Mouse (Mus musculus): Measurements from ENCODE around the gene Borcs6. TPM values are rescaled to one million over a fixed set of nuclear protein-coding genes. Genes with fewer than 3 reads are reported as not detected.

Gene Borcs6
- polyA plus RNA-seq, 1 experiment from 2014 or later = 8.0 TPM

DNA sequence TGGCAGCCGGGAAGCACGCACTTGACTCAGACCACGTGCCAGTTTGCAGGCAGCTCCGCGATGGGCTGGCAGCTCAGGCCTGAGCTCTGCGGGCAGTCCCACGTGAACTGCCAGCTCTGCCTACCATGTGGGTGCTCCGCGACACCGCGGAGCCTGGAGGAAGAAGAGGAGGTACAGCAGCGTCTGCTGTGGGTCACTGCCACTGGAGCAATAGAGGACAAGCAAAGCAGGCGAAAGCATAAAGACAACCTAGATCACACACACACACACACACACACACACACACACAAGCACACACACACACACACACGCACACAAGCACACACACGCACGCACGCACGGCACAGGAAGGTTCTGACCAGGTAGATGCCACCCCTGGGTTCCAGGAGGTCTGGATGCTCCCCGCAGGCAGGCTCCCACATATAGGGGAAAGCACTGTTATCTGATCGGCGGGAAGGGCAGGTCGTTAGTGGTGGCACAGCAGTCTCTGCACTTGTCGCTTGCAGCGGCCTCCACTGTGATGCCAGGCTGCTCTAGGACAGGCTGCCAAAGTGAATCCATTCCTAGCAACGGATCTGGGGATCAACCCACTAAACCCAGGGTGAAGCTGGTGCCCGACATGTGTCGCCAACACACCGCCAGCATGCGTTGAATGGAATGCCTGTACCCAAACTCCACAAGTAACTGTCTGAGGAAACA, 6.8 kb downstream of the Borcs6 start:
- Histone ChIP-seq H3K9me3 (ENCODE audit: control insufficient read depth, low read length) (no peaks in the 10 kb centered on the region), H3K27ac (ENCODE audit: low read length) (no peak overlapping the region), H3K36me3 (ENCODE audit: control insufficient read depth, insufficient read depth, low read length) (no peaks in the 10 kb centered on the region), H3K27me3 (replicated peaks; ENCODE audit: control insufficient read depth, insufficient read depth, low read length) (no peaks in the 10 kb centered on the region), H3K9ac (ENCODE audit: low read depth, low read length) (peak overlapping the region; percentile 64), H3K4me2 (ENCODE audit: low read depth, low read length) (peak overlapping the region; percentile 60), H3K4me3 (ENCODE audit: low read length) (peak overlapping the region; percentile 39), H3K4me1 (ENCODE audit: control insufficient read depth, insufficient read depth, low read length) (peaks cover 39% of the 10 kb centered on the region)
- 3% methylated on average over 29 of the region's 29 CpGs for WGBS
- ATAC-seq = no peak

DNA sequence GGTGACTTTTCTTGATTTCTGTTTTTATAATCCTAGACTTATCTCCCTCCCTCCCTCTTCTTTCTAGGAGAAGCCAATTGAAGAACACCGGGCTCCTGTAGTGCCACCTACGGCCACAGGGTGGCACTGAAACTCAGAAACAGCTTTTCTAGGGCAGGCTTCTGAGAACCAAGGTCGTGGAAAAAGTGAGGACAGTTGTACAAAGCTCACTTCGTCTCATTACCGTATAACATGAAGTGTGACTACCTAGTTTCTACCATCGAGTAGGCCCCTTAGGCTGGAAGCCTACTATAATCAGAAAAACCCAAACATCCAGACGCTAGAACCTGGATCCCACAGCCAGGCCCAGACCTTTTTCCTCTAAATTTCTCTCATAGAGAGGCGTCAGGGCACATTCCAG, 7.4 kb downstream of the Borcs6 start:
- 11% methylated on average over 8 of the region's 8 CpGs for WGBS
- H3K27ac ChIP-seq (ENCODE audit: low read length) = peak overlapping the region; percentile 70
- H3K36me3 ChIP-seq (ENCODE audit: control insufficient read depth, insufficient read depth, low read length) = no peaks in the 10 kb centered on the region
- no peak for ATAC-seq
- H3K4me3 ChIP-seq (ENCODE audit: low read length) = peak overlapping the region; percentile 39
- H3K9me3 ChIP-seq (ENCODE audit: control insufficient read depth, low read length) = no peaks in the 10 kb centered on the region
- peak overlapping the region; percentile 60 for H3K4me2 ChIP-seq (ENCODE audit: low read depth, low read length)
- peak overlapping the region; percentile 9; the same call in 1 of the 2 replicates for H3K9ac ChIP-seq (ENCODE audit: low read depth, low read length)
- no peaks in the 10 kb centered on the region for H3K27me3 ChIP-seq (replicated peaks; ENCODE audit: control insufficient read depth, insufficient read depth, low read length)
- H3K4me1 ChIP-seq (ENCODE audit: control insufficient read depth, insufficient read depth, low read length) = peaks cover 39% of the 10 kb centered on the region

DNA sequence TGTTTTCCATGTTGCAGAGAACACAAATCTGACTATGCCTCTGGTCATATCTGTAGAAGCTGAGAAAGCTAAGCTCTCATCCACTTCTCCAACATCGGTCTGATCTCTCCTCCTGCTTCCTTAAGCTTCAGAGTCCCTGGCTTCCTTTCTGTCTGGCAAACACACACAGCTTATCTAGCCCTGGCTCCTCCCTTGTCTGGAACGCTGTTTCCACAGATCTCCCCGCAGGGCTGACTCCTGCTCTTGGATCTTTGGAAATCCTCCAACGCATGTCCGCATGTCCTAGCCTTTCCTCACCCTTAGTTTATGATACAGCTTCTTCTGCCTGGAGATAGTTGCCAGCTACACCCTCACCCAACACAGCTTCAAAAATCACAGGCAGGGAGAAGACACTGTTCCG, 8.1 kb downstream of the Borcs6 start:
- Histone ChIP-seq H3K27ac (ENCODE audit: low read length) (peak overlapping the region; percentile 70), H3K9ac (ENCODE audit: low read depth, low read length) (0 out of 2 replicates have a peak overlapping the region, but pooled peaks have one; percentile 9)
- 22% methylated on average over 6 of the region's 6 CpGs for WGBS

DNA sequence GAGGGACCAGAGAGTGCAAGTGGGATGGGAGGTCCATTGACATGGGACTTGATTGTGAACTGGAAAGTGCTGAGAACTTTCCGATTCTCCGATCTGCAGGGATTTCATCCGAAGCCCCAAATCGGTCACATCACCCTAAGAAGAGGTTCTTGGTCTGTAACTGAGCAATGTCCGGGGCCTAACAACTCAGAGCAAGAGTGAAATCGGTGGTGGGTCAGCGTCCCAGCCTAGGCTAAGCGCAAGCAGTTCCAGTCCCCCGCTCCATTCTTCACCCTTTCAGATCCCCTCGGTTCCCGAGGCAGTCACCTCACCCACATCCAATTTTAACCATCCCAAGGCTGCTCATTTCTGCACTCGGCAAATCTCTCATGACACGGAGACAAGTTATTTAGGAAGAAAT, 10.6 kb downstream of the Borcs6 start:
- H3K4me3 ChIP-seq (ENCODE audit: low read length) = peak overlapping the region; percentile 56
- WGBS = under 1% methylated on average over 13 of the region's 13 CpGs
- H3K27me3 ChIP-seq (replicated peaks; ENCODE audit: control insufficient read depth, insufficient read depth, low read length) = no peaks in the 10 kb centered on the region
- H3K4me2 ChIP-seq (ENCODE audit: low read depth, low read length) = peak overlapping the region; percentile 76
- peak overlapping the region; percentile 83 for H3K27ac ChIP-seq (ENCODE audit: low read length)
- peaks cover 42% of the 10 kb centered on the region for H3K4me1 ChIP-seq (ENCODE audit: control insufficient read depth, insufficient read depth, low read length)
- H3K9me3 ChIP-seq (ENCODE audit: control insufficient read depth, low read length) = no peaks in the 10 kb centered on the region
- H3K36me3 ChIP-seq (ENCODE audit: control insufficient read depth, insufficient read depth, low read length) = no peaks in the 10 kb centered on the region
- H3K9ac ChIP-seq (ENCODE audit: low read depth, low read length) = peak overlapping the region; percentile 77
- ATAC-seq = no peak

More for the DNA sequence above, 8.1 kb downstream of the Borcs6 start:
- Histone ChIP-seq H3K36me3 (ENCODE audit: control insufficient read depth, insufficient read depth, low read length) (no peaks in the 10 kb centered on the region), H3K27me3 (replicated peaks; ENCODE audit: control insufficient read depth, insufficient read depth, low read length) (no peaks in the 10 kb centered on the region), H3K4me1 (ENCODE audit: control insufficient read depth, insufficient read depth, low read length) (peaks cover 40% of the 10 kb centered on the region), H3K4me2 (ENCODE audit: low read depth, low read length) (peak overlapping the region; percentile 21; the same call in 1 of the 2 replicates), H3K9me3 (ENCODE audit: control insufficient read depth, low read length) (no peaks in the 10 kb centered on the region), H3K4me3 (ENCODE audit: low read length) (no peak overlapping the region)
- no peak for ATAC-seq

DNA sequence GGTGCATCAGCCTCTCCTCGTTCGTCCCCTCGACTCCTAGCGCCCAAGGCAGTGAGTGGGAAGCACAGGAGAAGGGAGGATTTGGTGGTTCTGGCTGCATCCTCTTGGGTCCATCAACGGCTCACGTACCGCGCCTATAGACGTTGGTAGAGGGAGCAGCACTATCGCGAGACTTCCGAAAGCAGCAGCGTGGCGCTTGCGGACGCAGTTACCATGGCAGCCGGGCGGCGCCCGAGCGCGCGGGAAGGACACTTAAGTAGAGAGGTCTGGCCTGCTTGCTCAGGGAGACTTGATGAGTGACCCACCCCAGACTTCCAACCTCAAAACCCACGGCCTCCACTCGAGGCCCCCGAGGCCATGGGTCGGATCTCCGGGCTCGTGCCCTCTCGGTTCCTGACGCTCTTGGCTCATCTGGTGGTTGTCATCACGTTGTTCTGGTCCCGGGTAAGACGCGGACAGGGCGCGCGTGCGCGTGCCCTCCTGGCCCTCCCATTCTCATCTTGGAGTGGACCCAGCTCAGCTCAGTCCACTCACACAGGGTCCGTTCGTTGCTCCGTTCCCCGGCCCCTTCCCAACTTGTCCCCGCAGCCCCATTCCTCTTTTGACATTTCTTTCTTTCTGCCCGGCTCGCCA, 11.2 kb downstream of the Borcs6 start, which contains the start of gene Tmem107:
TSS of gene Tmem107 (plus strand) at position 217 of the 633 bp plus-strand sequence.
- peaks cover 42% of the 10 kb centered on the region for H3K4me1 ChIP-seq (ENCODE audit: control insufficient read depth, insufficient read depth, low read length)
- H3K9me3 ChIP-seq (ENCODE audit: control insufficient read depth, low read length) = no peaks in the 10 kb centered on the region
- ATAC-seq = peak; percentile 82
- no peaks in the 10 kb centered on the region for H3K36me3 ChIP-seq (ENCODE audit: control insufficient read depth, insufficient read depth, low read length)
- WGBS = under 1% methylated on average over 47 of the region's 47 CpGs
- H3K4me3 ChIP-seq (ENCODE audit: low read length) = peak within 1 kb of the TSS; percentile 56
- H3K9ac ChIP-seq (ENCODE audit: low read depth, low read length) = peak within 1 kb of the TSS; percentile 77
- peak within 1 kb of the TSS; percentile 83 for H3K27ac ChIP-seq (ENCODE audit: low read length)
- peak within 1 kb of the TSS; percentile 76 for H3K4me2 ChIP-seq (ENCODE audit: low read depth, low read length)
- H3K27me3 ChIP-seq (replicated peaks; ENCODE audit: control insufficient read depth, insufficient read depth, low read length) = no peaks in the 10 kb centered on the region

DNA sequence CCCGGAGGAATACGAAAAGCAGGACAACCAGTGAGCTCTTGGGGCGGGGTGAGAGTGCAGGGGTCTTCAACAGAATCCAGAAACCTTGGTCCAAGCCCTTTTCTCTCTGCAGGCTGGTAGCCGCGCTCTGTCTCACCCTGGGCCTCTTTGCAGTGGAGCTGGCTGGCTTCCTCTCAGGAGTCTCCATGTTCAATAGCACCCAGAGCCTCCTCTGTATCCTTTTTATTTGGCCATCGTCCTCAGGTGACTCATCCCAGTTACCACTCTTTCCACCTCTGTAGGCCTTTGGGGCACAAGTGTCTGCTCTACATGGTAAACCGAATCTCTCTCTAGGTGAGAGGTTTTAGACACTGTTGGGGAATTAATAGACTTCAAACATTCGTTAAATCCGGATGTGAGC, 11.7 kb downstream of the Borcs6 start:
- no peak for ATAC-seq
- 27% methylated on average over 9 of the region's 9 CpGs for WGBS
- Histone ChIP-seq H3K27me3 (replicated peaks; ENCODE audit: control insufficient read depth, insufficient read depth, low read length) (no peaks in the 10 kb centered on the region), H3K4me3 (ENCODE audit: low read length) (peak overlapping the region; percentile 56), H3K9me3 (ENCODE audit: control insufficient read depth, low read length) (no peaks in the 10 kb centered on the region), H3K4me1 (ENCODE audit: control insufficient read depth, insufficient read depth, low read length) (peaks cover 37% of the 10 kb centered on the region), H3K27ac (ENCODE audit: low read length) (peak overlapping the region; percentile 83), H3K4me2 (ENCODE audit: low read depth, low read length) (peak overlapping the region; percentile 76), H3K9ac (ENCODE audit: low read depth, low read length) (peak overlapping the region; percentile 77), H3K36me3 (ENCODE audit: control insufficient read depth, insufficient read depth, low read length) (no peaks in the 10 kb centered on the region)

DNA sequence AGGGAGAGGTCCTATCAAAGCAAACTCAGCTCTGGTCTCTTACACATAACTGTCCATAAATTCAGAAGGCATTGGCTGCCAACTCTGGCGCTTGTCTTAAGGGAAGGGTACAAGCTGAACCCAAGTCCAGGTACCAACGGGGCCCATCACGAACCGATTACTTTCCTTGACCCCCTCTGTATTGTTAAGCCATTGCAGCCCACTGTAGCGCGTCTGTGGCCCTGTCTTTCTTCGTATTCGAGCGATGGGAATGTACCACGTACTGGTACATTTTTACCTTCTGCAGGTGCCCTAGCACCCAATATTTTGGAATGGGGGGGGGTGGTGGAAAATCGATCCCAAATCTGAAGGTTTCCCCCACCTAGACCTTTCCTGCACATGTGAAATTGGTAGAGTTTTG, 12.7 kb downstream of the Borcs6 start:
- Histone ChIP-seq H3K4me1 (ENCODE audit: control insufficient read depth, insufficient read depth, low read length) (peaks cover 29% of the 10 kb centered on the region), H3K27ac (ENCODE audit: low read length) (peak overlapping the region; percentile 72), H3K9ac (ENCODE audit: low read depth, low read length) (no peak overlapping the region), H3K4me2 (ENCODE audit: low read depth, low read length) (peak overlapping the region; percentile 58), H3K27me3 (replicated peaks; ENCODE audit: control insufficient read depth, insufficient read depth, low read length) (no peaks in the 10 kb centered on the region), H3K9me3 (ENCODE audit: control insufficient read depth, low read length) (no peaks in the 10 kb centered on the region), H3K4me3 (ENCODE audit: low read length) (peak overlapping the region; percentile 37; the same call in 1 of the 2 replicates), H3K36me3 (ENCODE audit: control insufficient read depth, insufficient read depth, low read length) (no peaks in the 10 kb centered on the region)
- 80% methylated on average over 11 of the region's 11 CpGs for WGBS
- no peak for ATAC-seq

DNA sequence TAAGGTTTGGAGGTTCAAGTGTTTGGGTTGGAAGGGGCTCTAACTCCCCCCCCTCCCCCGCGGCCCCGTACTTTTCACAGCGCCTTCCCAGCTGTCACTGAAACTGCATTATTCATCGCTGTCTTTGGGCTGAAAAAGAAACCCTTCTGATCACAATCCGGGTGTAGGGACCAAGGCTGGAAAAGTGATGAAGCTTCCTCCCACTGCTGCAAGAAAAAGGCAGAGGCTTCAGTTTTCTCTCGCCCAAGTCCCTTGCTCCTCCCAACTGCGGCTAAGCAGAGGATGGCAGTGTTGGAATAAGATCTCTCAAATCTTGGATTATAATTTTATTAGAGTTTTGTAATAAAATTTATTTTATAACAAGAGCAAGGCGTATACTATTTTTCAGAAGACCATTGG, 13.1 kb downstream of the Borcs6 start:
- H3K9me3 ChIP-seq (ENCODE audit: control insufficient read depth, low read length) = no peaks in the 10 kb centered on the region
- peak overlapping the region; percentile 58 for H3K4me2 ChIP-seq (ENCODE audit: low read depth, low read length)
- no peaks in the 10 kb centered on the region for H3K27me3 ChIP-seq (replicated peaks; ENCODE audit: control insufficient read depth, insufficient read depth, low read length)
- peak overlapping the region; percentile 72 for H3K27ac ChIP-seq (ENCODE audit: low read length)
- peaks cover 25% of the 10 kb centered on the region for H3K4me1 ChIP-seq (ENCODE audit: control insufficient read depth, insufficient read depth, low read length)
- no peak for ATAC-seq
- H3K36me3 ChIP-seq (ENCODE audit: control insufficient read depth, insufficient read depth, low read length) = no peaks in the 10 kb centered on the region
- H3K4me3 ChIP-seq (ENCODE audit: low read length) = peak overlapping the region; percentile 37
- H3K9ac ChIP-seq (ENCODE audit: low read depth, low read length) = no peak overlapping the region
- 6% methylated on average over 9 of the region's 9 CpGs for WGBS

DNA sequence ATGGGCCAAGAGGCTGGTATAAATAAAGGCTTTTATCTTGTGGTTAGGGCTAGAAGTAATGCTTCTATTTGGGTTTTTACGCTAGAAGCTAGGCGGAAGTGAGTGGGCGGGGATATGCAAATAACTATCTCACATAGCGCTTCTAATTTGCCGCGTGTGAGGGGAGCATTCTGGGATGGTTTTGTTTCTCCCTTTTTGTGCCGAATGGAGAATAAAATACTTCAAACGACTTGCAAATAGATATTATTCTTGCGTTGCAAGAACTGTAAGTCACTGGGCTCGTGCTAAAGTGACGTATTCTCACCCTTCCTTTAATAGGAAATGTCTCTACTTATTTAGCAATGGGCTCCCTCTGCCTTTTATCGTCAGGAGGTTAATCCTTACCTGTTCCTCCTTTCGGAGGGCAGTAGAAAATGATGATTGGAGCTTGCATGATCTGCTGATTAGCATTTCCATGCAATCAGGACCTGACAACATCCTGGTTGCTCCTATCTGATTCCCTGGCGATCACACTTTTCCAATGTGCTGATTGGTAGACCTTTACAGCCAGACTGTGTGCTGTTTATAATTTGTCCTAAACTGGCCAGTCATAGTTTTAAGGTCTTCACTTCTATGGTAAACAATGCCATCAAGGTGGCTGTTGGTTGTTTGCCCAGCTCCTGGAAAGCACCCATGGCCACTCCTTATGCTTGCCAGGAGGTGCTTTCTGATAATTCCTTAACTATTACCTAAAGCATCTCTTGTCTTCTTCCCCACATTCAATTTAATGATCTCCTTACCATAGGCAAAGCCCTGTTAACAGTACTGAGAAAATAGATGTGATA, 13.8 kb downstream of the Borcs6 start:
- peak; percentile 81 for ATAC-seq
- H3K4me1 ChIP-seq (ENCODE audit: control insufficient read depth, insufficient read depth, low read length) = peaks cover 23% of the 10 kb centered on the region
- peak overlapping the region; percentile 37 for H3K4me3 ChIP-seq (ENCODE audit: low read length)
- H3K27ac ChIP-seq (ENCODE audit: low read length) = peak overlapping the region; percentile 86
- H3K4me2 ChIP-seq (ENCODE audit: low read depth, low read length) = peak overlapping the region; percentile 58
- H3K36me3 ChIP-seq (ENCODE audit: control insufficient read depth, insufficient read depth, low read length) = no peaks in the 10 kb centered on the region
- peak overlapping the region; percentile 48 for H3K9ac ChIP-seq (ENCODE audit: low read depth, low read length)
- H3K9me3 ChIP-seq (ENCODE audit: control insufficient read depth, low read length) = no peaks in the 10 kb centered on the region
- under 1% methylated on average over 14 of the region's 14 CpGs for WGBS
- H3K27me3 ChIP-seq (replicated peaks; ENCODE audit: control insufficient read depth, insufficient read depth, low read length) = no peaks in the 10 kb centered on the region

Data from intestine, embryonic 16.5 days (tissue).